Mouse (Mus musculus) hindbrain, postnatal 0 days (tissue): ENCODE data around the gene Npy. TPM values are rescaled to one million over a fixed set of nuclear protein-coding genes. Genes with fewer than 3 reads are reported as not detected.

Source experiments
- ATAC-seq: fragments of 200-750 bp; cut with Nextera tagmentation; 2 replicates; pipeline ENCODE4 v1.8.0; 2017; ENCODE audit warnings: mild to moderate bottlenecking, moderate TSS enrichment, moderate library complexity
- DNase-seq: peaks from one replicate; pipeline ENCODE4 v3.0.0-alpha.2; 2015; ENCODE audit warnings: low spot score
- H3K27ac ChIP-seq: fragments of 300-500 bp; sonication (generic); 2 replicates; pipeline ENCODE4 v1.5.1; 2014; ENCODE audit warnings: mild to moderate bottlenecking
- H3K27me3 ChIP-seq: fragments of 300-500 bp; sonication (generic); 2 replicates; pipeline ENCODE4 v1.6.1; 2014; ENCODE audit warnings: low read length, mixed read lengths; ENCODE audit not compliant: insufficient read depth
- H3K36me3 ChIP-seq: fragments of 300-500 bp; sonication (generic); 2 replicates; pipeline ENCODE4 v1.6.1; 2014; ENCODE audit warnings: low read length, mixed read lengths; ENCODE audit not compliant: insufficient read depth
- H3K4me1 ChIP-seq: fragments of 300-500 bp; sonication (generic); 2 replicates; pipeline ENCODE4 v1.6.1; 2014; ENCODE audit warnings: antibody characterized with exemption, low read length, mixed read lengths; ENCODE audit not compliant: insufficient read depth
- H3K4me2 ChIP-seq: fragments of 300-500 bp; sonication (generic); 2 replicates; pipeline ENCODE4 v1.6.1; 2014; ENCODE audit warnings: low read depth, mild to moderate bottlenecking, low read length, moderate library complexity, mixed read lengths
- H3K4me3 ChIP-seq: fragments of 300-500 bp; sonication (generic); 2 replicates; pipeline ENCODE4 v1.5.1; 2014; ENCODE audit warnings: low read length
- H3K9ac ChIP-seq: fragments of 300-500 bp; sonication (generic); replicated peaks from 2 replicates; pipeline ENCODE4 v1.6.1; 2014; ENCODE audit warnings: mild to moderate bottlenecking, low read length, moderate library complexity, mixed read lengths
- H3K9me3 ChIP-seq: fragments of 300-500 bp; sonication (generic); 2 replicates; pipeline ENCODE4 v1.6.1; 2016; ENCODE audit warnings: low read length, mixed read lengths
- CTCF ChIP-seq: IDR thresholded peaks from 2 replicates; pipeline ENCODE4 v1.5.1; 2016; ENCODE audit warnings: antibody characterized with exemption, control low read depth, low read depth
- WGBS: fragments of 180-500 bp; shearing (Covaris S2); extraction: QIAGEN DNeasy Blood & Tissue Kit; methylation state at CpG from one replicate; pipeline ENCODE4 v1.1.7; 2014; 5-methylcytosine and 5-hydroxymethylcytosine counted together
- polyA plus RNA-seq: library from polyadenylated mRNA; unstranded; fragments of >200 nt; fragmentation: Nextera tagmentation; extraction: Ambion mirVana; gene quantifications from 2 replicates; pipeline ENCODE4 v1.2.1, GENCODE M21; 2015
- total RNA-seq: library from RNA; depleted of rRNA; stranded (reverse); fragments of >200 nt; gene quantifications from 2 replicates; pipeline ENCODE4 v1.2.3, GENCODE M21; 2014

Npy gene
- total and polyA plus RNA-seq, 2 experiments from 2014 or later: 117 to 120 TPM

GRCm38 (mm10) chr6:49873556-49873955, 51.0 kb downstream of the Npy start:
- no peak overlapping the region for H3K27ac ChIP-seq
- ATAC-seq (no peak), DNase-seq (no peak)
- no peaks in the 10 kb centered on the region for H3K27me3 ChIP-seq
- no peak for TF ChIP-seq CTCF
- no peaks in the 10 kb centered on the region for H3K36me3 ChIP-seq
- H3K4me1 ChIP-seq: peaks cover 6% of the 10 kb centered on the region; the same call in 1 of the 2 replicates
- H3K9ac ChIP-seq: no peak overlapping the region
- H3K9me3 ChIP-seq: no peaks in the 10 kb centered on the region
- H3K4me2 ChIP-seq: no peak overlapping the region
- H3K4me3 ChIP-seq: no peak overlapping the region
- 65% methylated on average over 1 of the region's 1 CpGs for WGBS

GRCm38 (mm10) chr6:49875160-49875559, 52.6 kb downstream of the Npy start:
- H3K4me2 ChIP-seq: no peak overlapping the region
- ATAC-seq: no peak

GRCm38 (mm10) chr6:49875791-49876190, 53.3 kb downstream of the Npy start:
- ATAC-seq: no peak
- Histone ChIP-seq H3K4me2 (no peak overlapping the region), H3K27ac (no peak overlapping the region), H3K36me3 (no peaks in the 10 kb centered on the region), H3K27me3 (no peaks in the 10 kb centered on the region), H3K9ac (no peak overlapping the region), H3K4me1 (peaks cover 6% of the 10 kb centered on the region; the same call in 1 of the 2 replicates), H3K9me3 (no peaks in the 10 kb centered on the region), H3K4me3 (no peak overlapping the region)
- 47% methylated on average over 6 of the region's 6 CpGs for WGBS
- DNase-seq: peak; percentile 37
- no peak for TF ChIP-seq CTCF

More at GRCm38 (mm10) chr6:49875160-49875559, 52.6 kb downstream of the Npy start:
- Histone ChIP-seq H3K9ac (no peak overlapping the region), H3K9me3 (no peaks in the 10 kb centered on the region), H3K27me3 (no peaks in the 10 kb centered on the region), H3K4me3 (no peak overlapping the region), H3K27ac (no peak overlapping the region), H3K4me1 (peaks cover 6% of the 10 kb centered on the region; the same call in 1 of the 2 replicates), H3K36me3 (no peaks in the 10 kb centered on the region)
- 46% methylated on average over 2 of the region's 2 CpGs for WGBS
- no peak for DNase-seq
- no peak for TF ChIP-seq CTCF
